Mouse (Mus musculus) ES-Bruce4 (cell line): ENCODE data around the gene Opa3.

Experiments used
- CTCF ChIP-seq: IDR thresholded peaks from one replicate; pipeline ENCODE4 v1.8.1; 2011; ENCODE audit warnings: low read depth, low read length
- POLR2A ChIP-seq: IDR thresholded peaks from one replicate; pipeline ENCODE4 v1.8.1; 2011; ENCODE audit warnings: low read length; ENCODE audit not compliant: insufficient read depth

DNA sequence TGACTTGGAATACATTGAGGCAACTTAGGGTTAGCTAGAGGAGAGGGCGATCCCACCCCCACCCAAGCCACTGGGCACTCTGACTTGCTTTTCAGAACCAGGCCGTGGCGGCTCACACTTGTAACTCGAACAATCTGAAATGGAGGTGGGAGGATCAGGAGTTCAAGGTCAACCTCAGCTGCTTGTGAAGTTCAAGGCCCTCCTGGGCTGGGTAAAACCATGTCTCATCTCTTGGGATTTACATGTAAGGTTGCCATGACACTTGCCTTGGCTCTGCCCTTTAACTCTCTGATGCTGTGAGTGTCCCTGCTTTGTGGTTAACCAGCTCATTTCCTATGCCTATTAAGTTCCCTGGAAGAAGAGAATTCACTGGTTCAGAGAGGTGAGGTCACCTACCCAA lies 18.6 kb upstream of the Opa3 start:
- TF ChIP-seq CTCF: no peak
- no peak for TF ChIP-seq POLR2A
